Mouse (Mus musculus) MEL (cell line): ENCODE measurements around the gene Zic4. TPM values are rescaled to one million over a fixed set of nuclear protein-coding genes. Genes with fewer than 3 reads are reported as not detected.

Experiments
- DNase-seq: peaks from one replicate; pipeline ENCODE4 v3.0.0; 2011; ENCODE audit warnings: low read depth, low spot score
- H3K27ac ChIP-seq: 2 replicates; pipeline ENCODE4 v1.5.1; 2012; ENCODE audit warnings: low read depth, mild to moderate bottlenecking, control low read depth, low read length, moderate library complexity; ENCODE audit not compliant: control insufficient read depth
- H3K27me3 ChIP-seq, 2 experiments: fragments of 150-350 bp in 1 of 2; sonication (generic) in 1 of 2; 2 replicates each; pipeline ENCODE4 v1.6.1; 2012; ENCODE audit warnings: low read length in 2 of 2, mild to moderate bottlenecking in 2 of 2, improper control_type of control experiment in 1 of 2, moderate library complexity in 1 of 2; ENCODE audit not compliant: insufficient read depth in 2 of 2, control insufficient read depth in 1 of 2
- H3K36me3 ChIP-seq, 2 experiments: 2 replicates each; pipeline ENCODE4 v1.6.1; 2012 to 2014; ENCODE audit warnings: low read length in 2 of 2, improper control_type of control experiment in 1 of 2, inconsistent platforms in 1 of 2, mild to moderate bottlenecking in 1 of 2; ENCODE audit not compliant: insufficient read depth in 2 of 2, control insufficient read depth in 1 of 2
- H3K4me1 ChIP-seq, 2 experiments: fragments of 150-350 bp in 1 of 2; sonication (generic) in 1 of 2; 2 replicates each; pipeline ENCODE4 v1.6.1; 2012; ENCODE audit warnings: low read length in 2 of 2, improper control_type of control experiment in 1 of 2, mild to moderate bottlenecking in 1 of 2; ENCODE audit not compliant: insufficient read depth in 2 of 2, control insufficient read depth in 1 of 2
- H3K4me3 ChIP-seq, 2 experiments: fragments of 150-350 bp in 1 of 2; sonication (generic) in 1 of 2; 2 replicates each; pipeline ENCODE4 v1.5.1; 2012; ENCODE audit warnings: low read depth in 2 of 2, low read length in 2 of 2, mild to moderate bottlenecking in 2 of 2, moderate library complexity in 2 of 2, control low read depth in 1 of 2, improper control_type of control experiment in 1 of 2; ENCODE audit not compliant: control insufficient read depth in 1 of 2, insufficient read depth in 1 of 2
- H3K79me2 ChIP-seq: 2 replicates; pipeline ENCODE4 v1.6.1; 2012; ENCODE audit warnings: mild to moderate bottlenecking, low read length, moderate library complexity; ENCODE audit not compliant: control insufficient read depth, poor library complexity, insufficient read depth
- H3K9ac ChIP-seq: 2 replicates; pipeline ENCODE4 v1.6.1; 2012; ENCODE audit warnings: low read depth, mild to moderate bottlenecking, control low read depth, low read length, moderate library complexity; ENCODE audit not compliant: control insufficient read depth, poor library complexity, severe bottlenecking
- H3K9me3 ChIP-seq: fragments of 150-350 bp; sonication (generic); replicated peaks from 2 replicates; pipeline ENCODE4 v1.6.1; 2012; ENCODE audit warnings: mild to moderate bottlenecking, low read length, improper control_type of control experiment, moderate library complexity; ENCODE audit not compliant: insufficient read depth
- BHLHE40 ChIP-seq: IDR thresholded peaks from 2 replicates; pipeline ENCODE4 v1.6.1; 2012; ENCODE audit warnings: low read depth, mild to moderate bottlenecking, inconsistent platforms, low read length, improper control_type of control experiment, borderline replicate concordance
- CHD1 ChIP-seq: IDR thresholded peaks from 2 replicates; pipeline ENCODE4 v1.6.1; 2012; ENCODE audit warnings: low read depth, mild to moderate bottlenecking, inconsistent platforms, low read length, improper control_type of control experiment
- CTCF ChIP-seq, 3 experiments: IDR thresholded peaks in 2 of 3; conservative IDR thresholded peaks in 1 of 3; 2 replicates each; pipeline ENCODE4 v1.5.1; 2011 to 2012; ENCODE audit warnings: low read length in 3 of 3, low read depth in 2 of 3, mild to moderate bottlenecking in 2 of 3, improper control_type of control experiment in 1 of 3, inconsistent platforms in 1 of 3, mixed read lengths in 1 of 3, moderate library complexity in 1 of 3; ENCODE audit not compliant: control insufficient read depth in 1 of 3, insufficient read depth in 1 of 3, poor library complexity in 1 of 3, severe bottlenecking in 1 of 3
- E2F4 ChIP-seq: IDR thresholded peaks from 2 replicates; pipeline ENCODE4 v1.6.1; 2011; ENCODE audit warnings: low read depth, low read length, improper control_type of control experiment, borderline replicate concordance
- ELF1 ChIP-seq: IDR thresholded peaks from 2 replicates; pipeline ENCODE4 v1.6.1; 2014; ENCODE audit warnings: low read depth, mild to moderate bottlenecking, inconsistent platforms, low read length, improper control_type of control experiment, moderate library complexity
- EP300 ChIP-seq, 2 experiments: IDR thresholded peaks; 2 replicates each; pipeline ENCODE4 v1.6.1; 2011; ENCODE audit warnings: improper control_type of control experiment in 2 of 2, low read length in 2 of 2, low read depth in 1 of 2, mild to moderate bottlenecking in 1 of 2
- ETS1 ChIP-seq: IDR thresholded peaks from 2 replicates; pipeline ENCODE4 v1.6.1; 2012; ENCODE audit warnings: low read depth, mild to moderate bottlenecking, inconsistent platforms, low read length, improper control_type of control experiment, moderate library complexity
- HCFC1 ChIP-seq: IDR thresholded peaks from 2 replicates; pipeline ENCODE4 v1.6.1; 2012; ENCODE audit warnings: low read depth, mild to moderate bottlenecking, inconsistent platforms, low read length, improper control_type of control experiment, moderate library complexity
- JUND ChIP-seq: IDR thresholded peaks from 2 replicates; pipeline ENCODE4 v1.6.1; 2011; ENCODE audit warnings: low read depth, mild to moderate bottlenecking, improper control_type of control experiment, low read length
- KAT2A ChIP-seq: conservative IDR thresholded peaks from 2 replicates; pipeline ENCODE4 v1.6.1; 2012; ENCODE audit warnings: low read depth, low read length, improper control_type of control experiment, inconsistent platforms
- MAFK ChIP-seq: IDR thresholded peaks from 2 replicates; pipeline ENCODE4 v1.6.1; 2011; ENCODE audit warnings: low read depth, mild to moderate bottlenecking, low read length, improper control_type of control experiment, borderline replicate concordance
- MAX ChIP-seq: IDR thresholded peaks from 2 replicates; pipeline ENCODE4 v1.6.1; 2011; ENCODE audit warnings: low read length, improper control_type of control experiment
- MEF2A ChIP-seq: IDR thresholded peaks from 2 replicates; pipeline ENCODE4 v1.6.1; 2014; ENCODE audit warnings: low read depth, mild to moderate bottlenecking, inconsistent platforms, low read length, improper control_type of control experiment; ENCODE audit not compliant: poor library complexity, insufficient replicate concordance, severe bottlenecking; ENCODE audit errors: extremely low read depth
- MYC ChIP-seq: IDR thresholded peaks from 2 replicates; pipeline ENCODE4 v1.6.1; 2011; ENCODE audit warnings: low read depth, mild to moderate bottlenecking, low read length, improper control_type of control experiment, moderate library complexity
- POLR2A ChIP-seq, 2 experiments: IDR thresholded peaks; 2 replicates each; pipeline ENCODE4 v1.6.1; 2011 to 2012; ENCODE audit warnings: low read length in 2 of 2, mild to moderate bottlenecking in 2 of 2, control low read depth in 1 of 2, improper control_type of control experiment in 1 of 2, low read depth in 1 of 2, moderate library complexity in 1 of 2; ENCODE audit not compliant: control insufficient read depth in 1 of 2, insufficient read depth in 1 of 2, poor library complexity in 1 of 2
- POLR2AphosphoS5 ChIP-seq: IDR thresholded peaks from 2 replicates; pipeline ENCODE4 v1.6.1; 2012; ENCODE audit warnings: low read depth, borderline replicate concordance, mild to moderate bottlenecking, inconsistent platforms, low read length, moderate library complexity, mixed read lengths
- RAD21 ChIP-seq: IDR thresholded peaks from 2 replicates; pipeline ENCODE4 v1.6.1; 2011; ENCODE audit warnings: mild to moderate bottlenecking, low read depth, low read length, improper control_type of control experiment
- RCOR1 ChIP-seq: IDR thresholded peaks from 2 replicates; pipeline ENCODE4 v1.6.1; 2012; ENCODE audit warnings: low read depth, mild to moderate bottlenecking, inconsistent platforms, low read length, improper control_type of control experiment
- SMC3 ChIP-seq: IDR thresholded peaks from 2 replicates; pipeline ENCODE4 v1.6.1; 2011; ENCODE audit warnings: low read depth, low read length, improper control_type of control experiment
- TBP ChIP-seq: IDR thresholded peaks from 2 replicates; pipeline ENCODE4 v1.8.0; 2011; ENCODE audit warnings: low read depth, low read length, improper control_type of control experiment
- UBTF ChIP-seq: IDR thresholded peaks from 2 replicates; pipeline ENCODE4 v1.6.1; 2012; ENCODE audit warnings: low read depth, mild to moderate bottlenecking, inconsistent platforms, low read length, improper control_type of control experiment, moderate library complexity, borderline replicate concordance; ENCODE audit not compliant: insufficient read depth
- USF1 ChIP-seq: IDR thresholded peaks from 2 replicates; pipeline ENCODE4 v1.6.1; 2014; ENCODE audit warnings: low read depth, mild to moderate bottlenecking, inconsistent platforms, low read length, improper control_type of control experiment, moderate library complexity
- USF2 ChIP-seq, 2 experiments: IDR thresholded peaks; 2 replicates each; pipeline ENCODE4 v1.6.1; 2011 to 2012; ENCODE audit warnings: improper control_type of control experiment in 2 of 2, low read length in 2 of 2, borderline replicate concordance in 1 of 2, inconsistent platforms in 1 of 2, low read depth in 1 of 2, mild to moderate bottlenecking in 1 of 2; ENCODE audit not compliant: insufficient read depth in 1 of 2
- ZKSCAN1 ChIP-seq: IDR thresholded peaks from 2 replicates; pipeline ENCODE4 v1.6.1; 2012; ENCODE audit warnings: low read depth, mild to moderate bottlenecking, inconsistent platforms, low read length, improper control_type of control experiment, moderate library complexity
- polyA plus RNA-seq, 2 experiments: library from polyadenylated mRNA; stranded (reverse) in 1 of 2; unstranded in 1 of 2; fragments of >175 nt in 1 of 2; fragments of >200 nt in 1 of 2; gene quantifications; 2 replicates each; pipeline versions ENCODE4 v1.2.1 to v1.2.4; 2012; ENCODE audit warnings: low replicate concordance in 2 of 2, low read depth in 1 of 2; ENCODE audit not compliant: insufficient read length in 2 of 2, insufficient read depth in 1 of 2, missing spikeins in 1 of 2
- total RNA-seq: library from RNA; depleted of rRNA; stranded (reverse); fragments of 300-350 nt; gene quantifications from 2 replicates; pipeline ENCODE4 v1.2.3, GENCODE M21; 2012

Zic4 gene
- total and polyA plus RNA-seq, 3 experiments = not detected

GRCm38 (mm10) chr9:91368150-91368549 lies 5.9 kb downstream of the Zic4 start:
- no peak overlapping the region for H3K4me3 ChIP-seq
- H3K4me1 ChIP-seq = no peaks in the 10 kb centered on the region
- no peaks in the 10 kb centered on the region for H3K79me2 ChIP-seq
- no peak for TF ChIP-seq EP300 (IDR thresholded peaks at IDR 0.05; ENCODE audit: low read depth in 1 of 2, low read length in 2 of 2)
- no peak for TF ChIP-seq USF1
- no peak for TF ChIP-seq CHD1
- TF ChIP-seq UBTF = no peak
- no peak for TF ChIP-seq JUND
- no peak for TF ChIP-seq POLR2A (IDR thresholded peaks at IDR 0.05; ENCODE audit: control insufficient read depth in 1 of 2, insufficient read depth in 1 of 2, low read depth in 1 of 2, low read length in 2 of 2, poor library complexity in 1 of 2)
- DNase-seq = no peak
- no peaks in the 10 kb centered on the region for H3K9me3 ChIP-seq
- no peaks in the 10 kb centered on the region for H3K27me3 ChIP-seq
- no peak overlapping the region for H3K27ac ChIP-seq
- no peaks in the 10 kb centered on the region for H3K36me3 ChIP-seq
- H3K9ac ChIP-seq = no peak overlapping the region

GRCm38 (mm10) chr9:91368946-91369292 lies 6.7 kb downstream of the Zic4 start:
- Histone ChIP-seq H3K27ac (no peak overlapping the region), H3K79me2 (no peaks in the 10 kb centered on the region), H3K27me3 (no peaks in the 10 kb centered on the region), H3K9me3 (no peaks in the 10 kb centered on the region), H3K36me3 (no peaks in the 10 kb centered on the region), H3K4me3 (no peak overlapping the region), H3K4me1 (no peaks in the 10 kb centered on the region), H3K9ac (no peak overlapping the region)
- no peak for TF ChIP-seq MEF2A
- TF ChIP-seq KAT2A = no peak
- TF ChIP-seq POLR2AphosphoS5 = no peak
- TF ChIP-seq ZKSCAN1 = no peak
- TF ChIP-seq E2F4 = no peak
- no peak for TF ChIP-seq HCFC1
- no peak for TF ChIP-seq MYC
- TF ChIP-seq JUND = no peak
- TF ChIP-seq BHLHE40 = no peak
- no peak for TF ChIP-seq SMC3
- TF ChIP-seq TBP = no peak
- TF ChIP-seq ELF1 = no peak
- no peak for TF ChIP-seq MAFK
- no peak for TF ChIP-seq ETS1
- TF ChIP-seq USF2 (IDR thresholded peaks at IDR 0.05; ENCODE audit: borderline replicate concordance in 1 of 2, insufficient read depth in 1 of 2, low read depth in 1 of 2, low read length in 2 of 2) = no peak
- TF ChIP-seq CTCF (IDR thresholded peaks at IDR 0.05 in 2 of 3, conservative IDR thresholded peaks at IDR 0.05 in 1 of 3; ENCODE audit: control insufficient read depth in 1 of 3, insufficient read depth in 1 of 3, low read depth in 2 of 3, low read length in 3 of 3, poor library complexity in 1 of 3, severe bottlenecking in 1 of 3) = no peak
- no peak for TF ChIP-seq RCOR1
- TF ChIP-seq MAX = no peak
- no peak for TF ChIP-seq RAD21
- no peak for DNase-seq
